Mouse (Mus musculus): ENCODE measurements at regions not wholly inside any gene's neighbourhood (a gene's known extent, or its start where the extent isn't known, plus 50 kb on each side); places are given as distances from the start of the nearest gene placed in this dataset.

DNA sequence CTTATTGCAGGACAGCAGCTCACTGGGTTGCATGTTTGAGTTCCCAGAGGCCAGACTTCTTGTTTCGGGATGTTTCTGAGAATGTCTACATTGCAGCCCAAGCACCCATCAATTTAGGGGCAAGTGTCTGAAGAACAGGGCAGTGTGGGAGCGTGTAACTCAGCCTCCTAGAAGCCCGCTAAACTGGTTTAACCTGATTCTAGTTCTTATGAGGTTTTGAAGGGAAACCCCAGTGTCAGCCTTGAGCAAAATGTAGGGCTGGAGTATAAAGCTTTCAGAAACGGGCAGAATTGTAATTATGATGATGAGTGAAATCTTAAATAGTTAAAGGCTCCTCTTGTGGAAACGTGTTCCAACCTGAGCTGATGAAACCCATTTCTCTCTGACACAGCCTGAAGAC, 100.9 kb upstream of the Ankrd50 start:
- in situ Hi-C loops (cut with MseI, MboI): no loop called here

DNA sequence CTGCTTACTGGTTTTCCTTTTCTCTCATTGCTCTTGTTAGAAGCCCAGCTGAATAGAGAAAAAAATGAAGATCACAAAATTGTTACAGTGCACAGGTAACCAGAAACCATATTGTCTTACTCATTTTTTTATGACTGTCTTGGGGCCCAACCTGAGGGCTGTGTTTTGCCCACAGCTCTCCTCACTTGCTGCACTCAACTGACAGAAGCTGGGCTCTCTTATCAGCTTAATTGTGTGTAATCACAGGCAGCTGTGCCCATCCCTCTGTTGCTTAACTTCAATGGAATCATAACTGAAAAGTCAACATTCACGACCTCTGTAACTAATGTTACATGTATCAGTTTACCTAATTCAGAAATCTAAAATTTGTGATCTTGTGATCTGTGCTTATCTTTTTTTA, 95.1 kb upstream of the Ankrd50 start:
- in situ Hi-C loops (cut with MseI, MboI): no loop called here

DNA sequence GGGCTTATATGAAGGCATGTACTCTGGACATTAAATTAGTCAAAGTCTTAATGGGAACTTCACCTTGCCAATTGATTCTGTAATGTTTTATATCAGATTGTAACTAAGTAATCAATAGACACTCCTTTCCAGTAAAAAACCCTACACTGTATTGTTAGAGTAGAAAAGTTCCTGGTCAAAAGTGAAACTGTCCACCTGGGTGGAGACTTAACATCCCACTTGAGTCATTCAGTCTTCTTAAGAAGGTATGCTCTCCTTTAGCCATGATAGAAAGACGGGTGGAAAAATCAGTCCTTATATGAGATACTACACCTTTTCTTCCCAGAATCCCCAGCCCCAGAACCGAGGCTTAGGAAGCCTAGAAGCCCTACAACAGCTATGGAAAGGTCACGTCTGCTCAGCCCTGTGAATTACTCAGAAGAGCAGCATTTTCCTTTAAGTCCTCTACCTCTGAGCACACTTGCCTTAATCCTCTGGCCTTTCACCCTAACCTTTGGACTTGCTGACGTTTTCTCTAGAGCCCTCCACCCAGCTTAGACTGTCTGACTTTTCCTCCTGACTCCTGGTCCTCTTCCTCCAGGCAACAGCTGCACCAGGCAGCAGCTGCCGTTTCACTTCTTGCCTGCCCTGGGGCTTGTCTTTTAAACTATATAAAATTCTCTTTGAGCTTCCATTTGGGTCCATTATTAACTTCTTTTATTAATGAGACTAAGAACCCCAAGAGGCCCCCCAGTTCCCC, 93.4 kb upstream of the Ankrd50 start:
- in situ Hi-C loops (cut with MseI, MboI): no loop called here

DNA sequence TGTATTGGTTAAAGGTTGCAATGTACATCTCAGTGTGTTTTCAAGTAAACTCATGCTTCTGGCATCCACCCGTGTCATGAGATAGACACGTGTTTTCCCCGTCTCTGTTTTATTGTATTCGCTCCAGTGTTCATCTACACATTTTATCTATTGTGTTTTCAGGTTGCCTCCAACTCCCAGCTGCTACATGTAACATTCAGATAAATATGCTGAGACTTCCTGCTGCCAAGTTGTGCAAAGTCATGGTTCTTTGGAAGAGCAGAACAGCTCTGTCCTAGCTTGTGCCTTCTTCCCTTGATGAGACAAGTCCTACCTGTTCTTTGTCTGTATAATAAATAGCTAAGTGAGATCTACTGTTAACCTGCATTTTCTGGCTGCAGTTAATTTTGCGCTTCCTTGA, 89.0 kb upstream of the Ankrd50 start:
- in situ Hi-C loops (cut with MseI, MboI): no loop called here

DNA sequence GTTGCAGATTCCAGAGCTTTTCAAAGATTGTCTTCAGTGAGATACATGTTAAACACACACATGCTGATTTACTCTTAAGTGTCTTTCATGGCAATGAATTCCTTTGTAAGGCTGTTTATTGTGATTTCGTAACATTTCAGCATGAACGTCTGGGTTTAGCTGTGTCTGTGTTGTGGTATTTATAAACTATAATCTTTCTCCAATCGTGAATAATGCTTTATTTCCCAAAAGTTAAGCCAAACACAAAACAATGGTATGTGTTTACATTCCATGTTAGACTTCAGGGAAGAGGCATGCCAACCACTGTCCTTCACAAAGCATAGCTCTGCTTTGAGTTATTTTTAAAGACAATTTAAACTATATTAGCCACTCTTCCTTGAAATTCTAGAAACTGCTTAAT, 87.5 kb upstream of the Ankrd50 start:
- in situ Hi-C loops (cut with MseI, MboI): no loop called here

DNA sequence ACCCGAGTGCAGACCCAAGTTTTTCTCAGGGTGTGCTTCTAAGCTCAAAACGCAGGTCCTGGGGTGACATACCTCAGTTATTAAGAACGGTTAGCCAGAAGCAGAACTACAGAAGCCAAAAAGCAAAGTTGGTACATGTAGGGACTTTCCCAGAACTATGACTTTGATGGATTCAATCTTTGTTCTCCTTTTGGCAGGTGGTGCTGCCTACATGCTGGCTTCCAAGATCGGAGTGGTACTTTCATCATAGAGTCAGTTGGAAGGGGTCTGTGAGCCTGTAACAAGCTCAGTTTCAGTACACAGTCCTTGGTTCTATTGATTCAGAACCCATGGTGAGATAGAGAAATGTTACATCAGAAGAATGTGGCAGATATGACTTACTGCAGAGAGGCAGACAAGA, 86.6 kb upstream of the Ankrd50 start:
- in situ Hi-C loops (cut with MseI, MboI): no loop called here

DNA sequence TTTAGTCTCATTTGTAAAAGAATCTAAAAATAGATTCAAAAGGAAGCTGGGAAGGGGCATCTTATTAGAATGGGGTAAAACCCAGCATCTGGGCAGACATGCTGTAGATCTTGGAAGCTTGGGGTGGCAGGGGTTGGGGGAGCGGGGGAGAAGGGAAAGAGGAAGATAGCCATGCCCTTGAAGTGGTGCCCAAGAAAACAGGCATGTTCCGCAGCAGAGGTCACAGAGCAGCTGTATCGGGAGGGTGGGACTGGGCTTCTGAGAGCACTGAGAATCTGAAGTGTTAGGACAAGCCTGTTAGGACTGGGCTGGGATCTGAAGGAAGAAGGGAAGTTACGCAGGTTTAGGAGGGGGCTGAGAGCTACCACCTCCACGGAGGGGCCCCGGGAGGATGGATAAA, 84.4 kb upstream of the Ankrd50 start:
- in situ Hi-C loops (cut with MseI, MboI): no loop called here

DNA sequence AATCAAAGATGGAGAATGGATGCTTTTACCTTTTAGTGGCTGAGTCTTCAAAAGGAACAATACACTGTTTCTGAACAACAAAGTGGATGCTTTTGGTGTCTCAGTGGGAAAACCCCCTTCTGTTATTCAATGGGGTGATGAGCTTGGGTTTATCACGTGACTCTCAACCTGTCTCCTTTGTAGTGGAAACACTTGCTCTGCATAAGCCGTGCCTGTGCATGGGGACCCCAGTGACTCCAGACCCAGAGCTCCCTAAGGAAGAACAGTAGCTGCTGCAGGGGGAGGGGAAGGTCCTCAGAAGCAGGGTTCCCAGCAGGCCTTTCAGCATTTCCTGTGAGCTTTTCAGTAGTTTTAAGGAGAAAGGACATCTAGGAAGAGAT, 83.9 kb upstream of the Ankrd50 start:
- in situ Hi-C loops (cut with MseI, MboI): no loop called here

DNA sequence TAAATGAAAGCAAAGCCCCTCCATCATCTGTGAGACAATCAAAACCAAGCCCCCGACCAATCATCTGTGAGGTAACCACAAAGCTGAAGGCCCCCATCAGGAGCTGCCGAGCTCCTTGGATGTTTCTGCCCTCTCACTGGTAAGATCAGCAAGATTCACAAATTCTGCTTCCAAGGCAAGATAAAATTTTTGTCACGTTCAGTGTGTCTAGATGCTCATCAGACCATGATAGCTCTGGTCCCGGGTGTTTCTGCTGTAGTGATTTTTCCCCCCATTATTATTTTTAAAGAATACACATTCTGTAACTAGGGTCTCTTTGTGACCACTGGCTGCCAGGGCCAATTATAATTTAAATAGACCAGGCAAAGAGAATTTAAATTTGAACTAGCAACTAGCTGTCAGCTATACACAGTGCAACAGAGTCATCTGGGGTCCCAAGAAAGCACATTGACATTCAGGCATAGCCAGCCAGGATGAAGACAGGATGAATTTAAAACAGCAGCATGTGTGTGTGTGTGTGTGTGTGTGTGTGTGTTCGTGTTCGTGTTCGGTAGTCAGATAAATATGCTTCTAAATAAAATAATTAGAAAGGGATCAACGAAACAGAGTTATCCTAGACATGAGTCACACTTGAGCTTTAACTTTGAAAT, 83.4 kb upstream of the Ankrd50 start:
- in situ Hi-C loops (cut with MseI, MboI): no loop called here

DNA sequence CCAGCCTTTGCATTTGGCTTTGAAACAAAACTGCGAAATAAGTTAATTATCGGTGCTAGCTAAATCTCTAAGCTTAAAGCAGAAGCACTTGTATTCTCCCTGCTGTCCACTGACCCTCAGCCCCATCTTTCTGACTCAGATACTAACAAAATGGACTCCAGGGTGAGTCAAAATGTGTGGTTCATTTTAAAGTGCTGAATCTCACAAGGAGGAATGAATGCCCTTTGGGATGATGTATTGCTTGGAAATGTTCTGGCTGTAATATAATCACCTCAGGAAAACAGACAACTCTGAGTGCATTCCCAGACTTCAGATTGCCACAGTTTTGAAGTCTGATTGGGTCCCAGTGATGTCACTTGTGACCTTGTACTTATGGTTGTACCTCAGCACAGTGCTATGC, 81.9 kb upstream of the Ankrd50 start:
- in situ Hi-C loops (cut with MseI, MboI): no loop called here

DNA sequence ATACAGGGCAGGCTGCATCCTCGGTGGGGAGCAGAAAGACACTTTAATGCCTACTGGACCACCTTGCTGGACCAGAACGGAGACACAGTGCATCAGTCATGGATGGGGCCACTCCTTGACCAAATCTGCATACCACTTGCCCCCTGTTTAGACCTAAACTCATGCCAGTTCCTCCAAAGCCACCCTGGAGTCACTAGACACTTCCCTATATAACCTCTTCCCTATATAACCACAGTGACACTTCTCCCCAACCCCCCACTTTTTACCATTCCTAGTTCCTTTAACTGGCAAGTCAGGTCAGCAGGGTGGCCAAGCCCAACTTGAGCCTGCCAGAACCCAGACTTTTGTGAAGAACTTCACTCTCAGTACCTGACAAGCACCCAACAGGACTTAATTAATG, 80.2 kb upstream of the Ankrd50 start:
- in situ Hi-C loops (cut with MseI, MboI): no loop called here

DNA sequence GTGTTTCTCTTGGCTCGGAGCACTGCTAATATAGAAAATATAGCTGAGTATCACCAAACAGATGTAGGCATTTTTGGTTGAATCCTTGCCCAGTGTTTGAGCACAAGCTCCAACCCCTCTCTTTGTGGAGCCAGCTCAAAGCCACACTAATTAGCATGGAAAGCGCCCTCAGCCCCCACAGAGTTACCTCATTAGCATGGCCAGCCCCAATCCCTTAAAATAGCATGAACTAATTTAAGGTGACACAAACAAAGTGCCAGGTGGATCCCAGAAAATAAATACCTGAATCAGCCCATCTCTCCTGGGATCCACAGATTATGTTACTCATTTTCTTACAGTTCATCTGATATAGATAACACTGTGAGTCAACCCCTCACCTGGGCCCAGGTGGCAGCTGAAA, 79.7 kb upstream of the Ankrd50 start:
- in situ Hi-C loops (cut with MseI, MboI): no loop called here

DNA sequence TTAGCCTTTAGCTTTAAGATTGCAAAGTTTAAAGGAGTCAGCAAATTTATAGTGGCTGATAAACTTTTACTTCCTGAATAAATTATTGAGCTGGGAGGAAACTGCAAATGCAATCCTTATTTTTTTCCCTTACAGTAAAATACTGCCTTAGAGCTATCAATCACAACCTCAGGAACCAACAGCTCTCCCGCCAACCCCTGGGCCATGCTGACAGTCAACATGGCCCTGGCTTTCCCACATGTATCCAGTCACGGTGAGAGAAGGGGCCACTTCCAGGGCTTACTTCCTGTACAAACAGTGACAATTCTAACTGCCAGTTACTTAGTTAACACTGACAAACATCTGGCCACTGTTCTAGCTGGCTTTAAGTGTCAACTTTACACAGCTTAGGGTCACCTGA, 76.5 kb upstream of the Ankrd50 start:
- in situ Hi-C loops (cut with MseI, MboI): no loop called here

DNA sequence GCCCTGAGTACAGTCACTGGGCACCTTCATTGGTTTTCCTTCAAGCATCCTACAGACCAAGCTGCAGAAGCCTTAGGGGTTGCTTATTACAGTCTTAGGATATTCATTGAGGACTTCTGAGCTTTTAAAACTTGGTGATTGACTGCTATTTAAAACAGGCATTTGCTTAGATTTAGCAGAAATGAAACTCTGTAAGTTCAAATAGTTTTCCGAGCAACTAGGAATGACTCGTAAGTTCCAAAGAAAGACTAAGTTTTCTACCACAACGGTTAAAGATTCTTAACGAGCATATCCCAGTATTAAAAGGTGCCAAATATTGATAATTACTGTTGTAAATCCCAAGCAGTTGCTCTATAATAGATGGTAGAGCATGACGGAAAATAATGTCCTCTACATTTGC, 71.3 kb upstream of the Ankrd50 start:
- in situ Hi-C loops (cut with MseI, MboI): no loop called here

DNA sequence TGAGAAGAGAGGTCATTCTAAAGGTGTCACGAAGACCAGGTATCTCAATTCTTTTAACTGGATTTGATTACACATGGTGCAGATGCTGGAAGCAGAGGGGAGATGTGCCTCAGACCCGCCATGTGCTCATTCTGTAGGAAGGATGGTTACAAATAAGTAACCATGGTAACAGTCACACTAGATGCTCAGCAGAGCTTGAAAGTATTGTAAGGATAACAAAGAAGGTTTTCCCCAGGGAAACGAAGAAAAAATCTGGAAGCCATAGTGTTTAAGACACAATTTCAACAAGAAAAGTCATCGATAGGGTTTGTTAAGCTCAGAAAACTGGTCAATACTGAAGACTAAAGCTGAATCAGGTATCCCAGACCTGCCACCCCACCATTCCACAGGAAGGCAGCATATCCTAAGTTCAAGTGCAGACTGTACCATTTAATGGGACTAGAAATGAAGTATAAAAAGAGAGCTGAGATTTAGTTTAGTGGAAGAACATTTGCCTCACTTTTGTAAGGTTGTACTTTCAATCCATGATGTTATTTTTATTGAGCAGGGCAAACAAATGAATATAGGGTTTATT, 68.9 kb upstream of the Ankrd50 start:
- in situ Hi-C loops (cut with MseI, MboI): no loop called here

DNA sequence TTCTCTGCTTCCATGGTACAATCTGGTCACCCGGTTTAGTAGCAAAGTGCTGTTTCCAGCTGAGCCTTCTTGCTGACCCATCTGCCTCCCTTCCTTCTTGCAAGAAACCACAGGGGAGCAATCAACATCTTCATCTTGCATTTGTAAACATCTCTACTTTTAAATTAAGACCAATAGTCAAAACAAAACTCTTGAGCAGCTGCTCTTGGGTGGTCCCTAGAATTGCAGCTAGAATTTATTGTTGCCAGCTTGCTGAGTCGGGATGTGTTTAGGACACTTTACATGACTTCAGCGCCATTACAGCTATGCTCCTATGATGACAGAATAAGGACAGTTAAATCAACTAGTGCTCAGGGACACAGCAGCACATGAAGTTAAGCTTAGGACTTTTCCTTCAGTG, 62.4 kb upstream of the Ankrd50 start:
- in situ Hi-C loops (cut with MseI, MboI): no loop called here

DNA sequence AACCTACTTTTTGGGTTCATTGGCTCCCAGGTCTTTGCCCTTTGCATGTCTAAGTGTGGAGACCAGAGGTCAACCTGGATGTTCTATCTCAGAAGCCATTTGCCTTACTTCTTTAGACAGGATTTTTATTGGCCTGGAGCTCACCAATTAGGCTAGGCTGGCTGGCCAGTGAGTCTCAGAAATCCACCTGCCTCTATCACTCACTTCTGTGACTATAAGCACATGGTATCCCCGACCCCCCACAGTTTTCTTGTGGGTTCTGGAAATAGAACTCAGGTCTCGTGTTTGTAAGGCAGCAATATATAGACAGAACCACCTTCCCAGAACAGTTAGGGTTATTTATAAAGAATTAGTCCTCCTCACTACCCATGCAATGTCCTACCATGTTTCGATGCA, 60.9 kb upstream of the Ankrd50 start:
- in situ Hi-C loops (cut with MseI, MboI): no loop called here

DNA sequence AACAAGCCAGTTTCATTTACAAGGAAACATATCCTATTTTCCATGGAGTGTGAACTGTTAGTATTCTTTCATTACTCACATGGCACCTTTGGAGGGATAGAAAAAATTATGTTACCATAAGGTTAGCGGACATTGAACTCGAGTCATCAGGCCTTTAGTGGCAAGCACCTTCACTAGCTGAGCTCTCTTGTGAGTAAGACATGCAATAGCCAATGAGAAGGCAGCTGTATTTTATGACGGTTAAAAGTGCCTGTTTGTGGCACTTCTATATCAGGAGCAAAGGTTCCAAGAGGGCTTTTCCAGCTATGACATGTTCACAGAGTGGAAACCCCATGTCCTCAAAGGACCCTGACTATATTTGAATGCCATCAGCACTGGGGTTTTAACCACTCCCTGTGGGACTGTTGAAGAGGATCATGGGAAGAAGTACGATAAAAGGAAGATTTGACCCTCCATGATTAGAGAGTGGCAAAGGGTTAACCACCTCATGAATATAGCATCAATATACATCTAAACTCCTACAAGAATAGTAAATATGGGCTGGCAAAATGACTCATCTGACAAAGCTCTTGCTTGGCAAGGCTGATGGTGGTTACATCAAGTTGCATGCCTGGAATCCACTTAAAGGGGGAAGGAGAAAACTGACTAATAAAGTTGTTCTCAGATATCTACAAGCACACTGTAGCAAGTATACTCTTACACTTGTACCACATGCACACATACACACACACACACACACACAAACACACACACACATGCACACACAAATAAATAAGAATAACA, 60.3 kb upstream of the Ankrd50 start:
- in situ Hi-C loops (cut with MseI, MboI): no loop called here

DNA sequence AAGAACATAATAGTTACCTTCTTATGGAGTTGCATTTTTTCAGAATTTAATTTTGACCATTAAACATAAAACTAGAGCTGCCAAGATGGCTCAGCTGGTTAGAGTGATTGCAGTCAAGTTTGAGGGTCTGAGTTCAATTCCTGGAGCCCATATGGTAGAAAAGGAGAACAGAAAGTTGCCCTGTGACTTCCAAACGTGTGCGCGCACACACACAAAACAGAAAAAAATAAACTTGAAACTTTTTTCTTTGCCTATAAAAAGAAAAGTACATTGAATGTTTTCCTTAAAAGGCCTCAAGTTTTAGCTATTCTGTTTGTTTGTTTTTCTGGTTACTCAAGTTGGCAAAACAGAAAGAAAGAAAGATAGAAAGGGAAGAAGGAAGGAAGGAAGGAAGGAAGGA, 59.2 kb upstream of the Ankrd50 start:
- in situ Hi-C loops (cut with MseI, MboI): no loop called here

DNA sequence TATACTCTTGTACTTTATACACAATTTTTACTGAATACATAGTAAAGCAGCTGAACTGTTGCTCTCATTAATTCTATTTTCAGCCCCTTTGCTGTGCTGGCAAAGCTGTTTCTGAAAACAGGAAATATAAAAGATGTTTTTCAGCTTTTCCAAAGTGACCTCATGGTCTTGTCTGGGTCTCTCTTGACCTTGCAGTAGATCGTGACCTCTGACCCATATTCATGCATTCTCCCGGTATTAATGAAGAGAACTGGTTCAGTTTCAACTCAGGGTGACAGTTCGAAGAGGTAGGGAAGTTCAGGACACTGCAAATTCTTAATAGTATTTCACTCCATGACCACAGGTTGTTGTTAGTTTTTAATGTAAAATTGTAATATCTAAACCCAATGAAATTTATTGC, 56.7 kb upstream of the Ankrd50 start:
- in situ Hi-C loops (cut with MseI, MboI): no loop called here

DNA sequence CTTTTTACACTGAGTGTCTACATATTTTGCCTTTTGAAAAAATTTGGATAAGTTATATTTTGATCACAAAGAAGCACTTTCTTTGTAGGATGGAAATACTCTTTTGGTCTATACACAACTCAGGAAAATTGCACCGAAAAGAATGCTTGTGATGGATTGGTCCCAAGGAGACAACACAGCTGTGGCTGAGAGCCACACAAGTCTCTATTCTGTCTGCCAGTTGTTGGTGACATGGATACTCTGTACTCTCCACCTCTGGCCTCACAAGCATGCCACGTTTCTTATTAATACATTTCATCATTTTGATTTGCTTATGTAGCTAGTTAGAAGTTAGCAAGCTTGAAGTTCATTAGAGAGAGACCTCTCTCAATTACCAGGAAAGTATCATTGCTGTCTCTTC, 53.7 kb upstream of the Ankrd50 start:
- in situ Hi-C loops (cut with MseI, MboI): no loop called here

DNA sequence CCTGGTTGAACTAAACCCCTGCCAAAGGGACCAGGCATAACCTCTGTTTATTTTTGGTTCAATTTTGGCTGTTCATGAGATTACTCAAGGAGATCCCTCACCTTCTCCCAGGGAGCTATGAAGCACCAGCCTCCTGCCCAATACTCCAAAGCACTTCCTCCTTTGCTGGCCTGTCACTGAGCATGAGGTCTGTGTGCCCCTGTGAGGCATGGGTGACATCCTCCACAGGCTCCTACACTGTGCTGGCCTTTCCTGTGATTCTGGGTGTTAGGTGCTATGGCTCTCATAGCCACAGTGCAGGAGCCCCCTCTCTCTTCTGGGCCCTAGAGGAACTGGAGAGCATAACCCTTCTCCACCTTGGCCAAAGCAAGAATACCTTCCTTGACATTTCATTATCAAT, 53.1 kb upstream of the Ankrd50 start:
- in situ Hi-C loops (cut with MseI, MboI): no loop called here
